Mouse (Mus musculus) C2C12 (cell line): ENCODE results near the gene Adcy3.

Experiments
- CTCF ChIP-seq: IDR thresholded peaks from one replicate; pipeline ENCODE4 v1.5.1; 2011; ENCODE audit not compliant: control insufficient read depth, insufficient read depth, insufficient read length
- USF1 ChIP-seq: IDR thresholded peaks from one replicate; pipeline ENCODE4 v1.6.1; 2011; ENCODE audit warnings: low read depth, mild to moderate bottlenecking, control low read depth, moderate library complexity

- TF ChIP-seq CTCF (no peak), USF1 (no peak)
These were observed 49.5 kb upstream of the Adcy3 start for GRCm38 (mm10) chr12:4083441-4083840.
